ENCODE assay signal across 8 mouse cellular contexts in genomic region chr11:22857705-22858440, GRCm38 (mm10). TPM values are rescaled to one million over a fixed set of nuclear protein-coding genes. Genes with fewer than 3 reads are reported as not detected.
A peak's percentile ranks its signal among the peaks of the same experiment; 100 is the strongest.
DNase-seq lines count a peak whose midpoint lies in the region; ATAC-seq and TF ChIP-seq lines count a peak whose summit lies in the region.

No protein-coding gene starts in this region.

- peak overlapping the region; percentile 14 for H3K27ac ChIP-seq in heart, embryonic 16.5 days (ENCODE audit: low read length)
- H3K27ac ChIP-seq in liver, embryonic 14.5 days = no peak overlapping the region
- H3K27ac ChIP-seq in neural tube, embryonic 13.5 days (replicated peaks) = no peak overlapping the region

- 32% methylated on average over 25 of the region's 25 CpGs for WGBS in heart, embryonic 16.5 days
- WGBS in liver, embryonic 14.5 days (ENCODE audit: insufficient replicate concordance) = 6% methylated on average over 25 of the region's 25 CpGs
- 17% methylated on average over 25 of the region's 25 CpGs for WGBS in neural tube, embryonic 13.5 days

- TF ChIP-seq EP300 in liver, embryonic 14.5 days (IDR thresholded peaks at IDR 0.05; ENCODE audit: low read depth) = no peak

- intact Hi-C loops in heart, postnatal 10 days (cut with DNase I) = loop anchor here (5.0 kb wide), 1 partner anchor 96 kb away; no protein-coding TSS in a partner anchor

- H3K36me3 ChIP-seq in heart, embryonic 16.5 days (ENCODE audit: control insufficient read depth, insufficient read depth) = no peaks in the 10 kb centered on the region
- H3K36me3 ChIP-seq in liver, embryonic 14.5 days (replicated peaks; ENCODE audit: control insufficient read depth, insufficient read depth, low read depth) = no peaks in the 10 kb centered on the region
- H3K36me3 ChIP-seq in neural tube, embryonic 13.5 days = no peaks in the 10 kb centered on the region

- peak overlapping the region; percentile 90 for H3K4me3 ChIP-seq in heart, embryonic 16.5 days (ENCODE audit: low read length)
- peak overlapping the region; percentile 67 to 79 for H3K4me3 ChIP-seq in liver, embryonic 14.5 days (ENCODE audit: insufficient read depth in 1 of 2, low read depth in 2 of 2, low read length in 2 of 2)
- peak overlapping the region; percentile 71 for H3K4me3 ChIP-seq in neural tube, embryonic 13.5 days

- H3K9me3 ChIP-seq in heart, embryonic 16.5 days (replicated peaks; ENCODE audit: control insufficient read depth, low read length) = no peaks in the 10 kb centered on the region
- H3K9me3 ChIP-seq in liver, embryonic 14.5 days (ENCODE audit: control insufficient read depth, low read length) = no peaks in the 10 kb centered on the region
- H3K9me3 ChIP-seq in neural tube, embryonic 13.5 days = no peaks in the 10 kb centered on the region

- H3K9ac ChIP-seq in heart, embryonic 16.5 days (ENCODE audit: low read length) = peak overlapping the region; percentile 80
- H3K9ac ChIP-seq in liver, embryonic 14.5 days (replicated peaks) = peak overlapping the region; percentile 67
- H3K9ac ChIP-seq in neural tube, embryonic 13.5 days = peak overlapping the region; percentile 77; the same call in 1 of the 2 replicates

- no peak for ATAC-seq in heart, embryonic 16.5 days (replicated peaks; ENCODE audit: extremely low read depth, insufficient read depth, low FRiP score)
- no peak for ATAC-seq in liver, embryonic 14.5 days (ENCODE audit: insufficient read depth)
- no peak for ATAC-seq in neural tube, embryonic 13.5 days (ENCODE audit: low read depth)

- peak; percentile 40 for DNase-seq in heart, adult 8-10 months (ENCODE audit: low spot score)
- DNase-seq in heart, postnatal 10 days = no peak
- peak; percentile 20 for DNase-seq in ZHBTc4 (ENCODE audit: low read depth, low spot score)
- DNase-seq in liver, embryonic 14.5 days (ENCODE audit: low read depth in 3 of 3, low spot score in 3 of 3) = no peak
- no peak for DNase-seq in cerebellum, adult 8-10 months
- no peak for DNase-seq in gastrocnemius, adult 8-10 months (ENCODE audit: low spot score in 2 of 2)

- TF ChIP-seq CTCF in liver, embryonic 14.5 days (IDR thresholded peaks at IDR 0.05; ENCODE audit: low read depth) = no peak

- peaks cover 15% of the 10 kb centered on the region; the same call in 1 of the 2 replicates for H3K4me1 ChIP-seq in heart, embryonic 16.5 days (ENCODE audit: control insufficient read depth, insufficient read depth, low read length)
- H3K4me1 ChIP-seq in liver, embryonic 14.5 days (replicated peaks; ENCODE audit: control insufficient read depth in 2 of 2, insufficient read depth in 2 of 2, low read length in 1 of 2) = peaks cover 15 to 29% of the 10 kb centered on the region in 2 experiments
- H3K4me1 ChIP-seq in neural tube, embryonic 13.5 days (replicated peaks) = peaks cover 25% of the 10 kb centered on the region

- peak overlapping the region; percentile 96 for H3K4me2 ChIP-seq in heart, embryonic 16.5 days (ENCODE audit: low read depth, low read length)
- peak overlapping the region; percentile 93 for H3K4me2 ChIP-seq in liver, embryonic 14.5 days (ENCODE audit: low read depth)
- peak overlapping the region; percentile 98 for H3K4me2 ChIP-seq in neural tube, embryonic 13.5 days

- H3K27me3 ChIP-seq in heart, embryonic 16.5 days (ENCODE audit: control insufficient read depth, insufficient read depth, low read length) = no peaks in the 10 kb centered on the region; the same call in 1 of the 2 replicates
- no peaks in the 10 kb centered on the region for H3K27me3 ChIP-seq in liver, embryonic 14.5 days (ENCODE audit: control insufficient read depth, insufficient read depth, low read length)
- H3K27me3 ChIP-seq in neural tube, embryonic 13.5 days = peaks cover 68% of the 10 kb centered on the region

RNA-seq across cellular contexts. Expression of gene B3gnt2, which starts 2.9 kb away (rescaled TPM):
- total RNA-seq in heart, adult 8-10 months (2022) = 1 to 10 TPM; 3.0 to 9.4 (median 6.9) TPM
- 1 to 10 TPM; 6.5 to 8.3 TPM for total RNA-seq in heart, postnatal 10 days (2021)
- 6.4 and 6.9 TPM in 2 replicates for polyA plus RNA-seq in heart, embryonic 16.5 days (2015; fragmentation: Nextera tagmentation; extraction: Ambion mirVana)
- polyA plus RNA-seq in liver, embryonic 14.5 days (2012; rRNA removed) = 2.2 and 2.3 TPM in 2 replicates
- polyA plus RNA-seq in liver, embryonic 14.5 days (2014; fragmentation: Nextera tagmentation; extraction: Ambion mirVana) = 3.6 and 4.1 TPM in 2 replicates
- polyA plus RNA-seq in neural tube, embryonic 13.5 days (2015; fragmentation: Nextera tagmentation; extraction: Ambion mirVana) = 1.8 and 2.0 TPM in 2 replicates
- 1 to 10 TPM; 1.0 to 1.7 (median 1.2) TPM for total RNA-seq in gastrocnemius, adult 8-10 months (2022)

Comparison
In these comparisons a context has a peak if more than half of its experiments do, and no peak if none do; other contexts are left out.
1. DNase-seq: peak in heart, adult 8-10 months (single experiment) and ZHBTc4 (single experiment); none in heart, postnatal 10 days (0 of 2), liver, embryonic 14.5 days (0 of 3), cerebellum, adult 8-10 months (single experiment) and gastrocnemius, adult 8-10 months (0 of 2).
2. Peak in every context shown above with its lines, with median percentiles within 50 percentile points of each other: H3K4me2 ChIP-seq, H3K4me3 ChIP-seq and H3K9ac ChIP-seq.